Mouse (Mus musculus) forebrain, embryonic 14.5 days (tissue): ENCODE measurements at regions not wholly inside any gene's neighbourhood (a gene's known extent, or its start where the extent isn't known, plus 50 kb on each side); places are given as distances from the start of the nearest gene placed in this dataset.

Experiments used
- ATAC-seq: fragments of 200-750 bp; cut with Nextera tagmentation; 2 replicates; pipeline ENCODE4 v1.8.0; 2017; ENCODE audit warnings: mild to moderate bottlenecking, moderate library complexity
- DNase-seq: peaks from one replicate; pipeline ENCODE4 v3.0.0-alpha.2; 2015; ENCODE audit warnings: low spot score
- H3K27ac ChIP-seq: fragments of 300-500 bp; sonication (generic); 2 replicates; pipeline ENCODE4 v1.5.1; 2014; ENCODE audit warnings: low read depth, mild to moderate bottlenecking, control low read depth, low read length, moderate library complexity
- H3K27me3 ChIP-seq: fragments of 300-500 bp; sonication (generic); replicated peaks from 2 replicates; pipeline ENCODE4 v1.6.1; 2014; ENCODE audit warnings: low read length, control low read depth, mixed read lengths; ENCODE audit not compliant: control insufficient read depth, insufficient read depth
- H3K36me3 ChIP-seq: fragments of 300-500 bp; sonication (generic); 2 replicates; pipeline ENCODE4 v1.6.1; 2014; ENCODE audit warnings: low read length, control low read depth; ENCODE audit not compliant: control insufficient read depth, insufficient read depth
- H3K4me1 ChIP-seq: fragments of 300-500 bp; sonication (generic); 2 replicates; pipeline ENCODE4 v1.6.1; 2014; ENCODE audit warnings: antibody characterized with exemption, low read length, control low read depth; ENCODE audit not compliant: control insufficient read depth, insufficient read depth
- H3K4me2 ChIP-seq: fragments of 300-500 bp; sonication (generic); 2 replicates; pipeline ENCODE4 v1.6.1; 2014; ENCODE audit warnings: mild to moderate bottlenecking, control low read depth, low read length
- H3K4me3 ChIP-seq: fragments of 300-500 bp; sonication (generic); 2 replicates; pipeline ENCODE4 v1.5.1; 2014; ENCODE audit warnings: low read depth, low read length, control low read depth
- H3K9ac ChIP-seq: fragments of 300-500 bp; sonication (generic); 2 replicates; pipeline ENCODE4 v1.6.1; 2014; ENCODE audit warnings: mild to moderate bottlenecking, low read length, control low read depth, moderate library complexity
- H3K9me3 ChIP-seq: fragments of 300-500 bp; sonication (generic); replicated peaks from 2 replicates; pipeline ENCODE4 v1.6.1; 2016; ENCODE audit warnings: low read length, control low read depth, mixed read lengths; ENCODE audit not compliant: control insufficient read depth
- WGBS: fragments of 180-500 bp; shearing (Covaris S2); extraction: QIAGEN DNeasy Blood & Tissue Kit; methylation state at CpG from one replicate; pipeline ENCODE4 v1.1.7; 2014; 5-methylcytosine and 5-hydroxymethylcytosine counted together

DNA sequence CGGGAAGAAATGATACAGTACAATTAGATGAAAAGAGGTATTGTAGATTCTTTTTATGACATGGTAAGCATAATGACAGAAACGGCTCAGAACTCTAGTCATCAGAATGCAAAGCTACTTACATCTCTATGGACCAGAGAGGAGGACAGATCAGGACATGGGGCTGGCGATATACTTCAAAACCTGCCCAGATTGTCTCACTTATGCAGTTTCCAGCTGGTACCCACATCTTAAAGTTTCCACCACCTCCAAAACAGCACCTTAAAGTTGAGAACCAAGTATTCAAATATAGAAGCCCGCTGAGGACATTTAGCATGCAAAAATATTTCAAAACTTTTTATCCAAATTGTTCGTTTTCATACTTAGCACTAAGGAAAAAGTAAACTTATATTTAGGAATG is 341.0 kb downstream of the 1700009N14Rik start:
- Histone ChIP-seq H3K27ac (no peak overlapping the region), H3K4me1 (no peaks in the 10 kb centered on the region), H3K4me2 (no peak overlapping the region), H3K27me3 (no peaks in the 10 kb centered on the region), H3K9ac (no peak overlapping the region), H3K9me3 (no peaks in the 10 kb centered on the region), H3K4me3 (no peak overlapping the region), H3K36me3 (no peaks in the 10 kb centered on the region)
- WGBS: 89% methylated on average over 5 of the region's 5 CpGs
- ATAC-seq: no peak
- DNase-seq: no peak

DNA sequence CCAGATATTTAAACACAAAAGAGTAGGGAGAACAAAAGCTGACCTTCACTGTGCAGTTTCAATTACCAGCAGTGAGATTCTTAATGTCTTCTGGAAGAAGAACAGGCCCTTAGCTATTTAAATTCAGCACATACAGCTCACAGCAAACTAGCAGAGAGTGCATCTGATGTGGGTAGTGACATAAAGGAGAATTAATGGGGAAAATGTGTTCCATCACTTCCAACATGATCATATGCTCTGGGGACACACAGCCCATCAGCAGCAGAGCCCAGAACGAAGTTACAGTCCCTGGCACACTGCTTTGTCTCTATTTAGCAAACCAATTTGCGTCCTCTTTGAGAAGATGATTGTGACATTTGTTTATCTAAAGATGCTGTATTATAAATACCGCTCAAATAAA is 332.9 kb upstream of the Aco1 start:
- H3K4me2 ChIP-seq: no peak overlapping the region
- DNase-seq (no peak), ATAC-seq (no peak)
- H3K9ac ChIP-seq: no peak overlapping the region
- H3K9me3 ChIP-seq: no peaks in the 10 kb centered on the region
- H3K27ac ChIP-seq: no peak overlapping the region
- no peaks in the 10 kb centered on the region for H3K36me3 ChIP-seq
- no peaks in the 10 kb centered on the region for H3K27me3 ChIP-seq
- WGBS: 80% methylated on average over 3 of the region's 3 CpGs
- no peaks in the 10 kb centered on the region for H3K4me1 ChIP-seq
- H3K4me3 ChIP-seq: no peak overlapping the region

DNA sequence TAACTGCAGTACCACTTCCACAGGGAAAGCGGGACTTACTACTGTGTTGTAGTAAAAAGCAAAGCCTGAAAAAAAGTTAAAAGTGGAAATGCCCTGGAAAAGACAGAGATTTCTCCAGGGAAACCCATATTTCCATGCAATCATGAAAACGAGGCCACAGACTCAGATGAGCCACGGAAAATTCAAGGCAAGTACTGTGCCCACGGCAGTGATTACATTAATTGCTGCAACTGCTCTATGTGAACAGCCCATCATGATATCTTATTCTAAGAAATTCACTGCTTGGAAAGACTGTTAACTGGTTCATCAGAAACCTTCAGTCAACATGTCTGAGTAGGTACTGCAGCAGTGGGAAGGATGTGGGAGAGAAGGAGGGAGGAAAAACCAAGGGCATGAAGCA is 330.1 kb upstream of the Aco1 start:
- H3K9ac ChIP-seq: no peak overlapping the region
- 75% methylated on average over 4 of the region's 4 CpGs for WGBS
- H3K4me2 ChIP-seq: no peak overlapping the region
- H3K4me3 ChIP-seq: no peak overlapping the region
- H3K9me3 ChIP-seq: no peaks in the 10 kb centered on the region
- H3K4me1 ChIP-seq: no peaks in the 10 kb centered on the region
- H3K36me3 ChIP-seq: no peaks in the 10 kb centered on the region
- no peaks in the 10 kb centered on the region for H3K27me3 ChIP-seq
- DNase-seq (no peak), ATAC-seq (no peak)
- no peak overlapping the region for H3K27ac ChIP-seq

DNA sequence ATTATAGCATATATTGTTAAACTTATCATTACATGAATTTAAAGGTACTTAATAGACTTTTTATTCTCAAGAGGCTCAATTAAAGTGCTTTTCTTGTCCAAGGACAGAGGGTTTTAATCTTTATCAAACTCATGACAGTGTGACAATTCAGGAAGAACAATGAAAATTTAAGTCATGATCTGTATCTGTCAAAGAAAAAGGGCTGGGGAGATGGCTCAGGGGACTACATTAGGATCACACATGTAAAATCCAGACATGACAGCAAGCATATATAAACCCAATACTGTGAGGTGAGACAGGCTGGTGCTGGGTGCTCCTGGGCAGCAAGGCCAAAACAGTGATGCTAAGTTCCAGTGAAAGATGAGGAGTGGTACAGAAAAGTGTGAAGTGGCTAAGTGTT is 327.3 kb upstream of the Aco1 start:
- Histone ChIP-seq H3K27ac (no peak overlapping the region), H3K4me3 (no peak overlapping the region), H3K4me2 (no peak overlapping the region), H3K27me3 (no peaks in the 10 kb centered on the region), H3K4me1 (no peaks in the 10 kb centered on the region), H3K36me3 (no peaks in the 10 kb centered on the region), H3K9me3 (no peaks in the 10 kb centered on the region), H3K9ac (no peak overlapping the region)
- ATAC-seq (no peak), DNase-seq (peak; percentile 32)

DNA sequence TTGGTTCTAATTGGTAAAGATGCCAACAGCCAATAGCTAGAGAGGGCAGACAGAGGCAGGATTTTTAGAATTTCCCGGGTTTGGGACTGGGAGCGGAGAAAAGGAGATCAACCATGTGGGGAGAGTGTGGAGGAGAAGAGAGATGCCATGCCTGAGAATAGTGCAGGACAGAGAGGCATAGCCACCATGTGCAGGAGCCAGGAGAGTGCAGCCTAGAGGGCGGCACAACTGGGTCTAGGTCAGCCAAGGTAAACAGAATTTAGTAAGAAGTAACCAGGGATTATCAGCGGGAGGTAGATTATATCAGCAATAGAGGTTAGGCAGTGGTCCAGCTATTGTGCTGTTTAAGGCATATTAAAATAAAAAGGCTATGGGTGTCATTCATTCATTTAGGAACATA is 325.2 kb upstream of the Aco1 start:
- no peak for DNase-seq
- Histone ChIP-seq H3K4me1 (no peaks in the 10 kb centered on the region), H3K27me3 (no peaks in the 10 kb centered on the region), H3K4me2 (no peak overlapping the region), H3K27ac (no peak overlapping the region), H3K9ac (no peak overlapping the region), H3K4me3 (no peak overlapping the region), H3K36me3 (no peaks in the 10 kb centered on the region), H3K9me3 (no peaks in the 10 kb centered on the region)
- ATAC-seq: no peak
- WGBS: 78% methylated on average over 4 of the region's 4 CpGs

DNA sequence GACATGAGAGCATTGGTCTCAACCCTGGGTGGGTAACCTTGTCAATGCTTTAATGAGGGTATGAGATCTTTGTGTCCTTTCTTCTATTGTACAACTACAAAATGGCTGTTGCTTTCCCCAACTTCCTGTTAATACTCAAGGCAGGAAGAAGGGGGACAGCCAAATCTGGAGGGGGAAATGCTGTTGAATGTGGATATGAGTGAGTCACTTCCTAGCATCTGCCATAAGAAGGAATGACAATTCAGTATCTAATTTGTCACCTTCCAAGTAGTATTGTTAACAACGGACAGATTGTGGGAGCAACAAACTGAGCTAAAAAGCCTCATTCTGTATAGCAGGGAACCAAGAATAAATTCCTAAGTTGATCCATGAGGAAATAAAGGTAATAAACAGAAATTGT is 309.2 kb upstream of the Aco1 start:
- 88% methylated on average over 1 of the region's 1 CpGs for WGBS

More for the DNA sequence above, 309.2 kb upstream of the Aco1 start:
- no peak overlapping the region for H3K4me2 ChIP-seq
- H3K27me3 ChIP-seq: no peaks in the 10 kb centered on the region
- no peaks in the 10 kb centered on the region for H3K36me3 ChIP-seq
- H3K27ac ChIP-seq: no peak overlapping the region
- no peaks in the 10 kb centered on the region for H3K9me3 ChIP-seq
- no peak overlapping the region for H3K4me3 ChIP-seq
- no peak overlapping the region for H3K9ac ChIP-seq
- ATAC-seq (no peak), DNase-seq (no peak)
- H3K4me1 ChIP-seq: no peaks in the 10 kb centered on the region
